Mouse (Mus musculus): ENCODE measurements around the gene Rufy3. TPM values are rescaled to one million over a fixed set of nuclear protein-coding genes. Genes with fewer than 3 reads are reported as not detected.

Gene Rufy3
- total RNA-seq, 2 experiments from 2014 or later = 10.5 to 11.5 TPM

GRCm38 (mm10) chr5:88569541-88569940, 4.7 kb downstream of the Rufy3 start:
- DNase-seq (ENCODE audit: low spot score) = no peak
- intact Hi-C loops (cut with DNase I) = loop anchor here (10.0 kb wide), 1 partner anchor 195 kb away; the partner anchor contains the start of gene Dck

DNA sequence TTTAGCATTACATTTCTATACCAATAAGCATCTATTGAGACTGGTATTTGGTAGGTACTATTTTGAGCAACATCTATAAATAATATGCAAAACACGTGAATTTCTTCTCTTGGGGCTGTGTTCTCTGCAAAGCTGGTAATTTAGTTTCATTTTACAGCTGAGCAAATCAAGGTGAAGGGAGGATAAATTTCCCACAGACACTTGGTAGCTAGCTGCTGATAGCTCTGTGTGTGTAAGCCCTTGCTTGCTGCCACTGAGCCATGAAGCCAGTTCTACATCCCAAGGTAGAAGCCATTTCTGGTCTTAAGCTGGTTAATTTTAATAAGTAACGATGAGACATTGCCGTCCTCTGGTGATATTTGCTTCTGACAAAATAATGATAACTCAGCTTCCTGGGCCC, 10.0 kb downstream of the Rufy3 start:
- no peak for DNase-seq (ENCODE audit: low spot score)
- intact Hi-C loops (cut with DNase I) = loop anchor here (10.0 kb wide), 1 partner anchor 1770 kb away; the partner anchor contains the start of gene Ythdc1

DNA sequence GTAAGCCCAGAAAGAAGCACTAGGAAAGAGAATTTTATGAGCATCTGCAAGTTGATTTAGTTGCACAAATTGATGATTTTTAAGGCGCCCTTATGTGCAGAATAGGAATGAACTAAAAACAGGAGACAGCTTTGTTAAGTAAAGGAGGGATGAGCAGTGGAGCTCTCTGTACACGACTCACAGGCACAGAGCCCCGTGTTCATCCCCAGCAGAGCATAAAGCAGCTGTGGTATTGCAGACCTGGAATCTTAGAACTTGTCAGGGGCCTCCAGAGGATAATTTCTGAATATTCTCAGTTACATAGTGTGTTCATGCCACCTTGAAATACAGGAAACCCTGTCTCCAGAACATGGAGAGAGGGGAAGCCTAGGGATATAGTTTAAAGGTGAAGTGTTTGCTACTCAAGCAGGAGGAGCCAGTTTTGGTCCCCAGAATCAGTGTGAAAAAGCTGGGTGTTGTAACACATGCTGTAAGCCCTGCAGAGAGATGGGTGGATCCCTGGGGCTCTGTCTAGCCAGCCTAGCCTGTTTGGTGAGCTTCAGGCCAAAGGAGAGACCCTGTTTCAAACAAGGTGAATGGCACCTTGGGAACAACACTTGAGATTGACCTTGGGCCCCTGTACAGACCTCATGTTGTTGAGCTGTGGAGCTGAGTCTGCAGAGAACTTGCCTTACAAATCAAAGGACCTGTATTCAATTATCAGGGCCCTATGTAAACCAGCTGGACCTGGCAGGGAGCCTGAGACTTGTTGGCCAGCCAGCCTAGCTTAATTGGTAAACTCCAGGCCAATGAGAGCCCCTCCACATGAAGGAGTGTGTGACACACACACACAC, 10.9 kb downstream of the Rufy3 start:
- DNase-seq (ENCODE audit: low spot score) = no peak
- intact Hi-C loops (cut with DNase I) = loop anchor here (10.0 kb wide), 1 partner anchor 1771 kb away; the partner anchor contains the start of gene Ythdc1

DNA sequence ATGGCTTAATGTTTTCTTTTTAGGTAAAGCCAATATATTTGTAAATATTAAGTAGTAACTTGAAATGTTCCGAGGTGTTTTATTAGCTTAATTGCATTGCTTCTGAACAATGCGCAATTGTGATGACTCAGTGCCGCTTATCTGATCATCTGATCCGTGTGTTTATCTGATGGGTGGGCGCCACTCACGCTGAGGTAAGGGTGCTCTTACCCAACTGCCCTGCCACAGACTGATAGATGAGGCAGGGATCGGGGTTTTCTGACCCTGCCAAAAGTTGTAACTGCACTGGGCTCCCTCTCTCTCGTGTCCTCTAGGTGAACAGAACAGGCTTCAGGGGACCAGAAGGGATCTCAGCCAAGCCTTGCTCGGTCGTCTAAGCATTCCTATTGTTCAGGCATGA, 15.8 kb downstream of the Rufy3 start:
- DNase-seq (ENCODE audit: low spot score) = no peak
- intact Hi-C loops (cut with DNase I) = no loop called here

- DNase-seq (ENCODE audit: low spot score) = no peak
- intact Hi-C loops (cut with DNase I) = no loop called here
These were observed 16.5 kb downstream of the Rufy3 start for GRCm38 (mm10) chr5:88581343-88581742.

DNA sequence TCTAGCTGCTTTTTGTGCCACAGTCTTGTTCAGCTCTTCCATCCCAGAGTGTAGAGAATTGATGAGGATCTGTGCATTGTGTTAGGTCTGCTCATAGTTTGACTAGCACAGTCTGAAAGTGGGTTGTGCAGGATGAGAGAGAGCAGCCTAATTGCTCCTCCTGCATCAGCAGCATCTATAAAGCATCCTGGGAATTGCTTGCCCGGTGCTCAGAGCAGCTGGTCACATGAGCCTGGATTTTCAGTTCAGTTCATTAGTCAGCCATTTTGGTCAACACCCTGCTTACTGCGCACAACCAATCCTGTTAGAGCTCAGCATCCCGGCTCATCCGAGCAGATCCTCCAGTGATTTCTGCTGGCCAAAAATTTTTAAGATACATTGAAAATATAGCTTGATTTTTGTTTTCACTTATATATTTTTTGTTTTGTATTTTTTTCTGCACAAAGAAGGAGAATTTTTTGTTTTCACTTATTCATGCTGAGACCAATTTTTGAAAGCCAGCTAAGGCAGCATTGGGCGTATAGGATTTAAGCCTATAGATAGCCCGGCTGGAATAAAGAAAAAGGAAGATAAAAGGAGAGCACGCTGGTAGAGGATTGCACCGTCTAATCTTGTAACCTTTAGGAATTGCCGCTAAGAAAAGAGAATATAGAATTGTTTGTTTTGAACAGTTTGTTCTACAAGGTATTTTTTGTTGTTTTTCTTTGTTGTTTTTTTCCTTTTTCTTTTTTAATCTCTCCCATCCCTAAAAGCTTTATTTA, 18.6 kb downstream of the Rufy3 start:
- peak; percentile 12 for DNase-seq (ENCODE audit: low spot score)
- intact Hi-C loops (cut with DNase I) = no loop called here

- no peak for DNase-seq (ENCODE audit: low spot score)
- intact Hi-C loops (cut with DNase I) = no loop called here
These were observed 19.2 kb downstream of the Rufy3 start for GRCm38 (mm10) chr5:88584061-88584460.

DNA sequence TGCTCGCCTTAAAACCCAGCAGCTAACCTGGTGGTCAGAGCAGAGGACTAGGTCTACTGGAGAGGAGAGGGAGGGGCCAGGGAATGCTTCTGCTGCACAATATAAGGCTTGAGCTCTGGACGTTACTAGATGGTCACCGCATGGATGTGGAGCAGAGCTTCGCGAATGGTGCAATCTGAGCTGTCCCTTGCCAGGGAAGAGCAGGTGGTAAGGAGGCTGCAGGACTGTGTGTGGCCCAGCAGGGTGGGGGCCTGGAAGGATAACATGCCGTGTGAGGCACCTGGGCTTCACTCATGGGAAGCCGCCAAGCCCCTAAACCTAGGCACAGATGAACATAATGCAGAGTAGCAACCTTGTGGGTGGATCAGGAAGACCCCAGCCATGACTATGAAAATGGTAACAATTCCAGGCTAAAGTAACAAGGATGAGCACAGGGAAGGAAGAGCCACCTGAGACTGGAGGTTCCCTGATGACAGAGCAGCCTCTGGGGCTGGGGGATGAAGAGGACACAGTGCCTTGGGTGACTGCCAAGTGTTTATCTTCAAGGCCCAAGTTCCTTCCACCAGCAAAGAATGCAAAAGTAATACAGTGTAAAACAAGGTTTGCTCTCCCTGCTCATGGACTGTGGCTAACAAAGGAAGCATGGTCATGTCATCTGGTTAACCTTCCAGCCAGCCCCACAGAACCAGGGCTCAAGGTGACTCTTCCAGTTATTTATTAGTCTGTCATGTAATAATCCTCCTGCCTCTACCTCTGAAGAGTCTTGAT, 21.8 kb downstream of the Rufy3 start:
- DNase-seq (ENCODE audit: low spot score) = no peak
- intact Hi-C loops (cut with DNase I) = no loop called here

GRCm38 (mm10) chr5:88587211-88587934, 22.5 kb downstream of the Rufy3 start:
- DNase-seq (ENCODE audit: low spot score) = no peak
- intact Hi-C loops (cut with DNase I) = no loop called here

- intact Hi-C loops (cut with DNase I) = no loop called here
These were observed 23.6 kb downstream of the Rufy3 start for GRCm38 (mm10) chr5:88588481-88588880.

GRCm38 (mm10) chr5:88593421-88594172, 28.8 kb downstream of the Rufy3 start:
- no peak for DNase-seq (ENCODE audit: low spot score)
- intact Hi-C loops (cut with DNase I) = no loop called here

More at GRCm38 (mm10) chr5:88588481-88588880, 23.6 kb downstream of the Rufy3 start:
- DNase-seq (ENCODE audit: low spot score) = no peak

DNA sequence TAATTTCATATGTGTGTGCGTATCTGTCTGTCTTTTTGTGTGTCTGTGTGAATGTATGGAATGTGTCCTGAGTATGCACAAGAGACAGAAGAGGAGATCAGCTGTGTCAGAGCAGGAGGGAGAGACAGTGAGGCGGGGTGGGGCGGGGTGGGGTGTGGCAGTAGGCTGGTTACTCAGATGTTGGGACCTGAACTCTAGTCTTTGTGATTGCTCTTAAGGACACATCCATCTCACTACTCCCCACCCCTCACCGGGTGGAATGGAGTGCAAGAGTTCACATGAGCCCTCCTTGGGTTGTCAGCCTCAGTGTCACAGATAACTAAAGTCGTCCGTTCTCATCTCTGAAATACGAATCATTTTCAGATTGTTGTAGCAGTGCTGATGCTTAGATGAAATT, 29.3 kb downstream of the Rufy3 start:
- intact Hi-C loops (cut with DNase I) = no loop called here
- no peak for DNase-seq (ENCODE audit: low spot score)

DNA sequence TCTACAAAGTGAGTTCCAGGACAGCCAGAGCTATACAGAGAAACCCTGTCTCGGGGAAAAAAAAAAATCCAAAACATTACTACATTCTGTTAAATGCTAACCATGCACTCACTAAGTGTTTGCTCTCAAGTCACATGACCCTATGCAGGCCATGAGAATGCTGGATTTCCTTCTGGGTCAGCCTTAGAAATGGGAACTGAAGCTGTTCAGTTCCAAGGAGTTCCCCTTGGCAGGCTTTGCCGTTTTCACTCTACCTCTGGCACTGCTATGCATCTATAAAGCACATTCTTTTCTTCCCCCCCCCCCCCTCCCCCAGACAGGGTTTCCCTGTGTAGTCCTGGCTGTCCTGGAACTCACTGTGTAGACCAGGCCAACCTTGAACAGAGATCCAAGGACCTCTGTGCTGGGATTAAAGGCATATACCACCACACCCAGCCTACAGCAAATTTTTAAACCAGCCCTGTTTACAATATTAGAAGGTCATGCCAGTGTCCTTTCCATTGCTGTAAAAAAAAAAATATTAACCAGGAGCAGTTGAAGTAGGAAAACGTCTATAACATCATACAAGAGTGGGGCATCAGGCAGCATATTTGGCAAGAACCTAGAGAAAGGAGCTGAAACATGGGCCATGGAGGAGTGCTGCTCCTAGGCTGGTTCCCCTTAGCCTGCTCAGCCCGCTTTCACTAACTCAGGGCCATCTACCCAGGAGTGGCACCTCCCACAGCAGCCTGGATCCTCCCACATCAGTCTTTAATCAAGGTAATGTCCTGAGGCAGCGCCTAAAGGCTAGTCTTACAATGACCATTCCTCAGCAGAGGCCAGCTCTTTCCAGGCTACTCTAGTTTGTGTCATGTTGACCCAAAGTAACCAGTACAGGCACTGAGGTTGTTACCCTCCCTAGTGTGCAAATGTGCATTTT, 31.0 kb downstream of the Rufy3 start:
- DNase-seq (ENCODE audit: low spot score) = no peak
- intact Hi-C loops (cut with DNase I) = no loop called here

DNA sequence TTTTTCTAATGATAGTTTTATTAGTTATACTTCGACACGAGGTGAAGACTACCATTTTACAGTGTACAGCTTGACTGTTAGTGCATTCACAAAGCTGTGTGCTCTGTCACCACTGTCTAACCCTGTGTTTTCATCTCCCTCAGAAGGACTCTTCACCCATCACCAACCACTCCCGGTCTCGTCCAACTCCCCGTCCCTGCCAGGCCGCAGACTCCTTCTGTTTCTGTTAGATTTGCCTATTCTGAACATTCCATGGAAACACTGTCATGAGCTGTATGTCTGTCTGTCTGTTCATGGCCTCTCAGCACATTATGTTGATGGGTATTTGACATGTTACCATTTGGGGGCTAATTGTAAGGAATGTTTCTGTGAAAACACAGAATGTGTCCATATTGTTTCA, 34.1 kb downstream of the Rufy3 start:
- DNase-seq (ENCODE audit: low spot score) = no peak
- intact Hi-C loops (cut with DNase I) = no loop called here

DNA sequence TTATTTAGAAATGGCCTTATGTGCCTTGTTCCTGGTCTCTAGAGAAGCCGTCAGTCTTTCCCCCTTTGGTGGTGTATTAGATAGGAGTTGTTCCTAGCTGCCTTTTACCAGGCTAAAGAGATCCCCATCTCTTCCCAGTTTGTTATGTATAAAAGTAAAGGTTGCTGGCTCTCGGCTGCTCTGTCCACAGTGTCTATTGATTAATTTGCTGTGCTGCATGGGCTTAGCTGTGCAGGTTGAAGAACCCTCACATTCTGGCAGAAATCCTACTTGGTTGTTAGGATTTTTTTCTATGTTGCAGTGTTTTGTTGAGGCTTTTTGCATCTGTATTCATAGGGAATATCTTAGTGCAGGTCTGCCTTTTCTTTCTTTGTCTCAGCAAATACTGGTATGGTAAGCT, 37.2 kb downstream of the Rufy3 start:
- intact Hi-C loops (cut with DNase I) = no loop called here
- no peak for DNase-seq (ENCODE audit: low spot score)

GRCm38 (mm10) chr5:88602713-88603112, 37.9 kb downstream of the Rufy3 start:
- intact Hi-C loops (cut with DNase I) = no loop called here
- DNase-seq (ENCODE audit: low spot score) = no peak

- intact Hi-C loops (cut with DNase I) = no loop called here
- DNase-seq (ENCODE audit: low spot score) = no peak
These were observed 39.2 kb downstream of the Rufy3 start for GRCm38 (mm10) chr5:88604046-88604445.
